Mouse (Mus musculus): ENCODE results near the gene Prr5l.

DNA sequence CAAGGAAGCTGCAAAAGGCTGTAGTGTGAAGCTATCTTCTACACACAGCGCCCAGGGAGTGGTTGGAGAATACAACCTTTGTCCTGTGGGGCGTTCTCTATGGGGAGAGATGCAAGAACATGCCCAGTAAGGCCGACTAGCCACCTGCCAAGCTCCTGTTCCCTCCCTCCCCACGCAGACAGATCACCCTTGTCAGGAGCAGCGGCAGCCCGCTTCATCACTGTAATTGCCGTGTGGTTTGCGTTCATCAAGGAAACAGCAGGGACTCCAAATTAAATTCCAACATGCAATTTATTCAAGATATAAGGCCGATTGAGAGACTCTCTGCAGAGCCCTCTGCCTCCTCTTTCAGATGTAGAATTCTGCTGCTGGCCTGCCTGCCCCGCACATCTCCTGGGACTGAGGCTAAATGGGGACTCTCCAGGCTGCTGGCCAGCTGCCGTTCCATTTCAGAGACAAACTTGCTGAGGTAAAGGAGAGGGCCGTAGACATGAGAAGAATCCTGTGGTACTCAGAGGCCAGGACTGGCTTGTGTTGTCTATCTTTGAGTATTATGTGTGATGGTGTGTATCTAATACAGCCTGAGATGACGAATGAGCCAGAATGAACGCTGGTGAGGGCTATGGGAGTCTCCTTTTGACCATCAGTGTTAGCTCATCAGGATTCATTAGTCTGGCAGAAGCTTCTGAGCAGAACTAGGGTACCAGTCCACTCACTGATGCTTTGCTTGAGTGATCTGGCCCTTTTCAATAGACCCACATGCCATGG, 49.5 kb upstream of the Prr5l start:
- TF ChIP-seq CTCF (IDR thresholded peaks at IDR 0.05; ENCODE audit: low read depth, low read length), result no peak
- TF ChIP-seq TAL1 (conservative IDR thresholded peaks at IDR 0.05; ENCODE audit: low read depth, low read length), result no peak
- no peak for TF ChIP-seq GATA1 (IDR thresholded peaks at IDR 0.05; ENCODE audit: borderline replicate concordance, low read length)
